Mouse (Mus musculus) CD8-positive naive resting alpha-beta T cell, adult 2 months (primary cell): ENCODE data around the gene Cdc45.

Experiments used
- DNase-seq, 2 experiments: peaks; one replicate each; pipeline ENCODE4 v3.0.0; 2022; ENCODE audit warnings: low read depth in 2 of 2, low spot score in 2 of 2

Gene Cdc45

DNA sequence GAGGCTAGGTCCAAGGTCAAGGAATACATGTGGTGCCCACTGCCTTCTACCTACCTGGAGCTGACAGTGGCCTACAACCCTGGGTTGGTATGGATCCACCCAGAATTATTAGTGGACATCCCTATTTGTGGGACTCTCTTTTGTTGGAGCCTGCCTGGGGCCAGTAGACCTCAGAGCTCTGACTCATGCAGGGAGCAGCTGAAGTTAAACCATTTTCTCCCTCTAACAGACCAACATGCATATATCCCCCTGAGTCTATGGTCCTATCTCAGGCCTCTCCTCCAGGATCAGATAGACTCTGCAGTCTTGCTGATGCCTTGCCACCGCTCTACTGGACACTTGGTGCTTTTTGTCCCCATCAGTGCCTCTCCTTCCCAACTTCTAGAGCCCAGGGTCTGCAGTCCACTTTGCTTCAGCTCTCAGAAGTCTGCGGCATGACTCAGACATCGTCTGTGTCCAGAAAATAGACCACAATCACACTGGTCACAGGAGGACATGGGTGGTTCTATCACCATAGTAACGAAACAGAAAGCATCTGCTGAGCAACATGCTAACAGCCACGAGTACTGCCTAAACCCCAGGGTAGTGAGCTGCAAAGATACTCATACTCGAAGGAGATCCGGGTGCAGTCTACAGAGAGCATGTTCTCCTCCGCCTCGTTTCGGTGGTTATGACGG lies 16.4 kb downstream of the Cdc45 start:
- DNase-seq: no peak

GRCm38 (mm10) chr16:18788627-18789406 lies 23.0 kb downstream of the Cdc45 start:
- no peak for DNase-seq

DNA sequence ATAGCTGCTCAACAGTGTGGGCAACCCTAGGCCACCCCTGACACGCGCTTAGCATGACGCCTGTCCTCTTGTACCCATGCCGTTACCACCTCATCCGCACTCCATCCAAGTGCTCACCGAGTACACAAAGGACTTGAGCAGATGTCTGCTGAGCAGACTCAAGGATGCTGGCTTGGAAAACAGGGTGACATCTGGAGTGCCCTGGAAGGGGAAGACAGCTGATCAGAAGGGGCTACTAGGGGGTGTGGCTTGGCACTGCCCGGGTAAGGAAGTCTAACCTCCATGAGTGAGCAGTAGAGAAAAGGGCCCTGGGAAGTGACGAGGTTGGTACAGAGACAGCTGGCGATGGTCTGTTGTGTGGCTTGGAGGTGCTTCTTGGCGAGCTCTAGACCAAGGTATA lies 25.1 kb downstream of the Cdc45 start:
- DNase-seq: no peak

DNA sequence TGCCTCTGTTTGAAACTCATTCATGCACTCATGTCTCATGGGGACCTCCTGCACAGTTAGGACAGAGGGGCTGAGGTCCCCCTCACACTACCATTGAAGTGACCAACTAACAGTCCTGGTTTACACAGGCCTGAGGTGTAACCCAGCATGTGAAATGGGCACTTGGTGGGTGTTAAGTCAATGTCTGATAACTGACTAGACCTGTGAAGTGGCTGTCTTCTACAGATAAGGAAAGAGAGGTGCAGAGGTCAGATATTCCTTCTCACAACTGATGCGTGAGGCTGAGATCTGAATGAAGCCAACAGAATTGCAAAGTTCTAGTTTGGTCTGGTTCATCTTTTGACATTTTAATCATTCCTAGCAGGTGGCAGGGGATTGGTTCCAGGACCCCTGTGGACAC lies 26.3 kb downstream of the Cdc45 start:
- DNase-seq: no peak

GRCm38 (mm10) chr16:18785025-18785424 lies 26.8 kb downstream of the Cdc45 start:
- no peak for DNase-seq

- no peak for DNase-seq
These were observed 30.0 kb downstream of the Cdc45 start for GRCm38 (mm10) chr16:18781810-18782209.

GRCm38 (mm10) chr16:18778461-18778860 lies 33.3 kb downstream of the Cdc45 start:
- no peak for DNase-seq

DNA sequence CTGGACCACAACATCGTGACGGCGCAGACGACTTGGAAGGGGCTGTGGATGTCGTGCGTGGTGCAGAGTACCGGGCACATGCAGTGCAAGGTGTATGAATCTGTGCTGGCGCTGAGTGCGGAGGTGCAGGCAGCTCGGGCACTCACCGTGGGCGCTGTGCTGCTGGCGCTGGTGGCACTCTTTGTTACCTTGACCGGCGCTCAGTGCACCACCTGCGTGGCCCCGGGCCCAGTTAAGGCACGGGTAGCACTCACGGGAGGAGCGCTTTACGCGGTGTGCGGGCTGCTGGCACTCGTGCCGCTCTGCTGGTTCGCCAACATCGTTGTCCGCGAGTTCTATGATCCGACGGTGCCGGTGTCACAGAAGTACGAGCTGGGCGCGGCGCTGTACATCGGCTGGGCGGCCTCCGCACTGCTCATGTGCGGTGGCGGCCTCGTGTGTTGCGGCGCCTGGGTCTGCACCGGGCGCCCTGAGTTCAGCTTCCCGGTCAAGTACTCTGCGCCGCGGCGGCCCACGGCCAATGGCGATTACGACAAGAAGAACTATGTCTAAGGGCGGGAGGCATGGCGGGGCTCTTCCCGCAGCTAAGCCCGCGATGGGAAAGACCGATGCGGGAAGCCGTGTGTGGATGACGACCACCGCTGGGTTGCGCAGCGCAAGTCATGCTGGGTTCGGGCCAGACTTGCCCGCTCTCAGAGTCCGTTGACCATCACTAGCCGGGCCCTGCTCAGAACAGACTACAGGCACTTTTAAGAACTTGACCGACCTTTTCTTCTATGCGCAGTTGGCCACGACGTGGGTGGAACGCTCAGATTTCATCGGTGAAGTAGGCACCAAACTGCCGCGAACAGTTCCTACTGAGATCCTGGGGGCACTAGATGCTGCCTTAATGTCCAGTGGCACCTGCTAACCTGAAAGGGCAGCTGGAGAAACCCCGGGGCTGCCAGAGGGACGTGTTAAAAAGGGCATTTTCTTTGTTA lies 34.4 kb downstream of the Cdc45 start:
- DNase-seq: no peak

GRCm38 (mm10) chr16:18776556-18777100 lies 35.2 kb downstream of the Cdc45 start, which contains the start of gene Cldn5:
Cldn5 (plus strand) TSS chr16:18776847.
- no peak for DNase-seq

DNA sequence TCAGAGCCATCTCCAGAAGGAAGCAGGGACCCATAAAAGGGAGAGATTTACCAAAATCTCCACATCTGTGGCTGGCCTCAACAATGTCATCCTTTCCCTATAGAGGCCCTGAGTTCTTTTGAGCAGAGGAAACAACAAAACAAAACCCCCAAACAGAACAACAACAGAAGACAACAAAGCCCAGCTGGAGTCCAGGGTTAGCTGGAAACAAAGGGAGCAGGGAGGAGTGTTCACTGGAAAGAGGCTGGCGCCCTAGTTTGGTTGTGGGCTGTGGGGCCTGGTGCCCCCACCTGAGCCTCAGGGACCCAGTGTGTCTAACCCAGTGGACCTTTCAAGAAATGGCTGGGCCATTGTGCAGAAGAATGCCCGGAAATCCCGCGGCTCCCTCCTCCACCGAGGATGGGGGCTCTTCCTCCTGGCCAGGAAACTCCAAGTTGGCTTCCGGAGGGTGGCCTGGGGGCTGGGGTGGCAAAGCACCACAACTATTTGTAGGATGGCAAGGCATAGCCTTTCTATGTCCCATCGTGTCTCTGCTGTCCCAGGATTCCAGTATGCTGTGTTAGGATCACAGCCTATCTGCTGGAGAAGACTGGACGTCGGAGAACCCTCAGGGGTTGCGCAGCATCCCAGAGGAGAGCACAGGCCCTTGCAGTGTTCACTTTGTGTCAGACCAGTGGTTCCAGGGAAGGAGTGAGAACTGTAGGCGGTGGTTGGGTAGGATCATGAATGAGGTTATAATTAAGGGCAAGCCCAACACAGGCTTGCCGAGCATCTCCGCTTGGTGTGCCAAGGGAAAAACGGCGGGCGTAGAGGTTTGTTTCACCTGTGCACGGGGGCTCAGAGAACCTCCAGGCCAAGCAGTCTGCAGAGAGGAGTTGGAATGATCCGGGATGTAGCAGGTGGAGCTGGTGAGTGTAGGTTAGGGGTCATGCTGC lies 35.9 kb downstream of the Cdc45 start:
- no peak for DNase-seq

DNA sequence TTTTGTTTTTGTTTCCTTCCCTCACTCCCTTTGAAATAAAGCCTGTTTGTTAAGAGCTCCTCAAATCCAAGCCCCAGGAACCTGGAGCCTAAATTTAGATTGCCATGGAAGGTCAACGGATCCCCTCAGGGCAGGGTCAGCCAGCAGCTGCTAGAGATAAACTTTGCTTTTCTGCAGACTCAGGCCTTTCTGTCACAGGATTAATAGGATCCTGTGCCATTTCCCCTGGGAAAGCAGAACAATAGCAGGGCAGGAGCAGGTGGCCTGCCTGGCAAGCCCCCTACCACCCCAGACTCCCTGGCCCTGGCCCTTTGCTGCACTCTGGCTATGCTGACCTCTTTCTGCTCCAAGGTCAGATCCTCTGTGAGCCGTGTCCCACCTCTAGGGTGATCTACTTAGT lies 37.9 kb downstream of the Cdc45 start:
- DNase-seq: no peak

DNA sequence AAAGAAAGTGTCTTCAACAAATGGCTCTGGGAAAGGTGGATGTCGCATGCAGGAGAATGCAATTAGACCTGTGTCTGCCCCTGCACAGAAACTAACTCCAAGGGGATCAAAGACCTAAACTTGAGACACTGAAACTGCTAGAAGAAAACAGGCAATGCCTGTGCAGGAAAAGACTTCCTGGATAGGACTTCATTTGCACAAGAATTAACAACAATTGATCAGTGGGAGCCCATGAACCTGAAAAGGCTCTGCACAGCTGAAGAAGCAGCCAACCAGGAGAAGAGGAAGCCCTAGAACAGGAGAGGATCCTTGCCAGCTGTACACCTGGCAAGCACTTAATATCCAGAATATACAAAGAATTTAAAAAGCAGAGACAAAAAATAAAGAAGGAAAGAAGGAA lies 42.3 kb downstream of the Cdc45 start:
- no peak for DNase-seq

DNA sequence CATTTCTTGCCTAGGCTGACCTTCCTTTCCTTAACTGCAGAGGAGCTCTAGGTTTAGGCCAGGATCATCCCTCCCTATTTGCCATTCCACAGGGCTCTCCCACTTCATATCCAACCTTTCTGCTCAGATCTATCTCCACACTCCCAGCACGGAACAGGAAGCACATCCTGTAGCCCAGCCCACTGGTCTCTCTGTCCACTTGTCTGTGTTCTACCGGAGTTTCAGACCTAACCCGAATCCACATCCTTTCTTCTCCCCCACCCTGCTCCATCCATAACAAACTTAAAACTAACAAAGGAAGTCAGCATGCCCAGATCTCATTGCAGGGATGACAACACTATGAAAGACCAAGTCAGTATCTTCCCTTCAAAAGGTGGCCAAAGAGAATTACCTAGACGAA lies 45.4 kb downstream of the Cdc45 start:
- DNase-seq: no peak

GRCm38 (mm10) chr16:18762960-18763359 lies 48.8 kb downstream of the Cdc45 start:
- DNase-seq: no peak

DNA sequence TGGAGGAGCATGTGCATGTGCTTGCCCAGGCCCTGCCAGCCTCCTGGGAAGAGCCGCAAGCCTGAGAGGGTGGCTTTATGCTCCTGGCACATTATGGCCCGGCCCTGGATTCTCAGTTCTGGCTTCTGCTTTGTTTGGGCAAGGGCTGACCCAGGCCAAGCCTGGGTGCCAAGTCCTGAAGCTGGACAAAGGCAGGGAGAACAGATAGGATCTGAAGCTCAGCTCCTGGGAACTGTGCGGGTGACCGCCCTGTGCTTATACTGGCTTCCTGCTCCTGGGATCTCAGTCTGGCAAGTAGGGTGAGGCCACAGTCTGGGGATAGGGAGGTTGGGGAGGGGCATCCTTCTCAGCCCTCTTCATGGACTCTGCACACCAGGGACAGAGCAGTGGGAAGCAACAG lies 50.1 kb downstream of the Cdc45 start:
- DNase-seq: no peak

- no peak for DNase-seq
These were observed 59.8 kb downstream of the Cdc45 start for GRCm38 (mm10) chr16:18751885-18752499.

GRCm38 (mm10) chr16:18751101-18751500 lies 60.7 kb downstream of the Cdc45 start:
- DNase-seq: no peak

DNA sequence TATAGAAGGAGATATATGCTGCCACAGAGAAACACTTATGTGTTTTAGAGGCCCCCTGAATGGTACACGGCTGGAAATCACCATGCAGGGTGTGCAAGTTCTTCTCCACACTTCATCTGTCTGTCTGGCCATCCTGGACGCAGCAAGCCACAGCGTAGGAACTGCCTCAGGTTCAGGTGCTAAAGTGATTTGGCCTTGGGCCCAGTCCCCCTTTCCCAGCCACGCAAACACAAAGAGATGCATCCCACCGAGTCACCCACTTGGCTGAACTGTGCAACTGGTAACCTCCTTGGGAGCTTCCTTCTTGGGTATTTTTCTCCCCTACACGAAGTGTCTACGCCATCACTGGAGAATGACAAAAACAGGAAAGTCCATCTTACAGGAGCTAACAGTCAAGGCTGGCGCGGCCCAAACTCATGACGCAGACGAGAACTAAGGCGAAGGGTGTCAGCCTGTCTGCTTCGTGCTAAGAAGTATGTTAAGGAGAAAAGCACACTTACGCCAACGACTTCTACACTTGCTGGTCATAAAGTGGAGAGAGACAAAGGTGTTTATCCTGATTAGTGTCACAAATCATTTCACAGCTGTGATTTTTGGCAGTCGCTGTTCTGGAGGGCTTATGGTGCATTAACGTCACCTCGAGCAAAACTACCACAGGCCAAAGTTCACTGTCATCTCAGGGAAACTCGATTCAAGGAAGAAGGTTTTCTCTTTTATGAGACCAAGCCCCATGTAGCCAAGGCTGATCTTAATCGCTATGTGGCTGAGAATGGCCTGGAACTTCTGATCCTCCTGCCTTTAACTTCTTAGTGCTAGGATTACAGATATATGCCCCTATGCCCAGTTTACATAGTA lies 65.3 kb downstream of the Cdc45 start:
- no peak for DNase-seq

GRCm38 (mm10) chr16:18738303-18738702 lies 73.5 kb downstream of the Cdc45 start:
- no peak for DNase-seq
